29 mouse cellular contexts compared by ENCODE assay signal in the genomic region with DNA sequence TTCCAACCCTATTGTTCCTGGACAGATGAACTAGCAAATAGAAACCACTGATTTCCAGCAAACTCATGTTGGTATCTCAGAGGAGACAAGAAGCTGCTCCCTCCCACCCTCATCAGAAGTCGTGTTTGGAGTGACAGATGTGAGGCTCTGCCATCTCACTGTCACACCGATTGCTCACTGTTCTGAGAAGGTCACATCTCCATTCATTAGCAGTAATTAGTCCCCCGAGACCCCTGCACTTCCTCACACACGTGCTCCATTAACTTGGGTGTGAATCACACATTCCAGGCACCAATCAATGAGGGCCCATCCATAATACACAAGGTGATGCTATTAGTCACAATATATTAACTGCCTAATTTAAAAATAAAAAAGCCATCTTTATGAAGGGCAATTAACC. TPM values are rescaled to one million over a fixed set of nuclear protein-coding genes. Genes with fewer than 3 reads are reported as not detected.
"Had no signal": no experiment of that assay in that cellular context is flagged by ENCODE, and none has a peak within 500 bp of the region (broad histone marks: within the 10 kb centered on the region; RNA-seq: fewer than 3 reads in every experiment).

No protein-coding gene starts in this region.

- H3K4me2 ChIP-seq: limb, embryonic 13.5 days; liver, embryonic 12.5 days; liver, embryonic 15.5 days; lung, embryonic 15.5 days; midbrain, embryonic 12.5 days; neural tube, embryonic 12.5 days had no signal

- H3K4me1 ChIP-seq: limb, embryonic 13.5 days; liver, embryonic 12.5 days; liver, embryonic 15.5 days; lung, embryonic 15.5 days; midbrain, embryonic 12.5 days; neural tube, embryonic 12.5 days had no signal

- ATAC-seq: liver, embryonic 12.5 days had no signal

- H3K9me3 ChIP-seq: limb, embryonic 10.5 days; limb, embryonic 13.5 days; liver, embryonic 12.5 days; liver, embryonic 15.5 days; lung, embryonic 15.5 days; megakaryocyte, embryonic 14.5 days; midbrain, embryonic 12.5 days; neural tube, embryonic 12.5 days had no signal

- H3K4me3 ChIP-seq: layer of hippocampus, adult 2 months; limb, embryonic 10.5 days; limb, embryonic 13.5 days; liver, embryonic 12.5 days; liver, embryonic 15.5 days; lung, embryonic 15.5 days; megakaryocyte, embryonic 14.5 days; midbrain, embryonic 12.5 days; neural tube, embryonic 12.5 days had no signal

- H3K27me3 ChIP-seq: limb, embryonic 13.5 days; lung, embryonic 15.5 days; neural tube, embryonic 12.5 days had no signal

- H3K9ac ChIP-seq: limb, embryonic 13.5 days; liver, embryonic 12.5 days; liver, embryonic 15.5 days; lung, embryonic 15.5 days; midbrain, embryonic 12.5 days; neural tube, embryonic 12.5 days had no signal

- DNase-seq: kidney, adult 2 months; kidney, postnatal 25 days; layer of hippocampus, adult 9-11 months; liver; lung, adult 18-20 months; lung, postnatal 10 days; lung, postnatal 36 days; right cerebral cortex, adult 18-20 months; right cerebral cortex, postnatal 14 days; right cerebral cortex, postnatal 4 days; thymus, adult 2 months; thymus, postnatal 14 days; thymus, postnatal 4 days had no signal

- H3K36me3 ChIP-seq: limb, embryonic 10.5 days; limb, embryonic 13.5 days; liver, embryonic 12.5 days; liver, embryonic 15.5 days; lung, embryonic 15.5 days; midbrain, embryonic 12.5 days; neural tube, embryonic 12.5 days had no signal

- H3K27ac ChIP-seq: kidney, postnatal 0 days; layer of hippocampus, adult 2 months; limb, embryonic 10.5 days; limb, embryonic 13.5 days; liver, embryonic 12.5 days; liver, embryonic 15.5 days; lung, embryonic 15.5 days; midbrain, embryonic 12.5 days; neural tube, embryonic 12.5 days; stomach, postnatal 0 days had no signal

RNA-seq across cellular contexts. Expression of gene Nkx1-2, which starts 26.7 kb away (rescaled TPM):
- total RNA-seq: layer of hippocampus, adult 2 months; left cerebral cortex, postnatal 25 days; neutrophil, adult 5-6 weeks had no signal
- polyA plus RNA-seq: kidney, adult 2 months; kidney, embryonic 14.5 days; large intestine, adult 2 months; limb, embryonic 10.5 days; liver, embryonic 12.5 days; liver, embryonic 15.5 days; lung, embryonic 15.5 days; stomach, embryonic 14.5 days; stomach, postnatal 0 days had no signal
